Mouse (Mus musculus) brain, embryonic 14.5 days (tissue): ENCODE results near the gene Lrrn1. TPM values are rescaled to one million over a fixed set of nuclear protein-coding genes. Genes with fewer than 3 reads are reported as not detected.
A peak's percentile ranks its signal among the peaks of the same experiment; 100 is the strongest.

ENCODE experiments used
- DNase-seq: peaks from one replicate; pipeline ENCODE4 v3.0.0-alpha.2; 2011; ENCODE audit warnings: low read depth
- CTCF ChIP-seq: fragments of 200-500 bp; IDR thresholded peaks from 2 replicates; pipeline ENCODE4 v1.5.1; 2012; ENCODE audit warnings: inconsistent platforms, mild to moderate bottlenecking, moderate library complexity, borderline replicate concordance; ENCODE audit not compliant: insufficient read depth, insufficient read length; ENCODE audit errors: extremely low read depth
- POLR2A ChIP-seq: fragments of 200-500 bp; IDR thresholded peaks from 2 replicates; pipeline ENCODE4 v1.6.1; 2012; ENCODE audit warnings: mild to moderate bottlenecking, inconsistent platforms, borderline replicate concordance; ENCODE audit not compliant: poor library complexity, insufficient read depth, insufficient read length, severe bottlenecking; ENCODE audit errors: extremely low read depth
- polyA plus RNA-seq: library from polyadenylated mRNA; depleted of rRNA; stranded (reverse); fragments of >200 nt; gene quantifications from 2 replicates; pipeline ENCODE4 v1.2.3, GENCODE M21; 2012

Lrrn1 gene
- polyA plus RNA-seq, 1 experiment = 79.2 TPM

DNA sequence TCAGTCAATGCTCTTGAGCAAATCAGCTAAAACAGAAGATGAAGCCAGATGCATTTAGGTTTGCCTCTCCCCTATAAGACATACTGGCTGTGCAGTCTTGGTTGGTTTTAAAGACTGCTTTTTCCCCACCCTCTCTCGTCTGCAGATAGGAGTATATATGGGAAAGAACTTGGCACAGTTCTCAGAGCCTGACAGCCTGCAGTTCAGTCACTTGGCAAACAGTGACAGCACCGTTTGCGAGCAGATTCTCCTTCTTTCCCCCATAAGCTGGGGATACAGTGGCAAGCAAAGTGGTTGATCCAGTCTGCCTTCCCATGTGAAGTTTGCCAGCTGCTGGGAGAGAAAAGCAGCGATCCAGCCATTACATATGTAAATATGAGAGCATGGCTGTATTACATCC is 12.3 kb downstream of the Lrrn1 start:
- peak; percentile 84 for DNase-seq
- TF ChIP-seq CTCF = no peak
- TF ChIP-seq POLR2A = no peak

DNA sequence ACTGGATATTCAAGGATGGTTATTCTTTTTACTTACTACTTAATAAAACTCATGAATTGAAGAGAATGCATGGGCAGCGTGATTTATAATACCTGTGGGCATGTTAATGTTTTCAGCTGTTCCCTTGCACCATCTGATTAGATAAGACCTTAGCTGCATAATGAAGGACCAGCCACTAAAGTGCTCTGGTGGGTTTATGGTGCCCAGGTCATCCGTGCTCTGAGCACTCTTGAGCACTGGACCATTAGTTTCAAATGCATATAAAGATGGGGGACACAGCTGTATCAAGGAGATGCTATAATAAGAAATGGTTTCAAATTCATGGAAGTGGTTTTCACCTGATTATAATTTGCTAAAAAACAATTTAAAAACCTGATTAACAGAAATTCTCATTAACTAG is 16.7 kb downstream of the Lrrn1 start:
- DNase-seq = no peak
- TF ChIP-seq POLR2A (no peak), CTCF (no peak)

DNA sequence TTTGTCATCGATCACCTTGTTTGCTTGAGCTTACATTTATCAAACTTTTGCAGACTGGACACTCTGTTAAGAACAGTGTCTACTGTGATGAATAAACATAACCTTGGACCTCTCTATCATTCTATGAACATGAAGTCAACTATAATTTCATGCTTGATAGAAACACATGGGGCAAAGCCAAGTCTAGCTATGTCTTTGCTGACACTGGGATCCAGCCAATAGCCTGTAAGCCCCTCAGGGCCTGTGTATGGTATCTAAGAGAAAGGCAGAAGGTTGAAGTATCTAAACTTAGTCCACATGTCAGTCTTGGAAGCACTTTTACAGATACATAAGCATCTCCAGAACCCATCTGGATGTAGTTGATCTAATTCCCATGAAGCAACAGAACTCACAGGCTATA is 22.9 kb downstream of the Lrrn1 start:
- TF ChIP-seq POLR2A (no peak), CTCF (no peak)
- DNase-seq = no peak

DNA sequence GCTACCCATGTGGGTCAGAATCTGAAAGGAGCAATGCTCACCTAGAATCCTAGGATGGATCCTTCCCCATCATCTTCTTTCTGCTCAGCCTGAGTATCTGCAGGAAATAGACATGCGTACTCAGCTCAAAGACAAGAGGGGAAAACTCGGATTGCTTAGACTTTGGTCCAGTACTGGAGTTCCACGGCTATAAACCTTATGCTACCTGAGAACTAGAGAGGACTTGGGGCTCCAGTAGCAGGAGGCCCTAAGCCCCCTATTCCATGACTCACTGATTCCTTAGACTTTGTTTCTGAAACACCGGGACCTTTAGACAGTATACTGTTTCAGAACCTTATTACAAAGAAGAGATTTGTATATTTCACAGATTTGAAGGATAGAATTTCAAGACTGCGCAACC is 25.8 kb downstream of the Lrrn1 start:
- no peak for TF ChIP-seq CTCF
- TF ChIP-seq POLR2A = no peak
- DNase-seq = no peak

DNA sequence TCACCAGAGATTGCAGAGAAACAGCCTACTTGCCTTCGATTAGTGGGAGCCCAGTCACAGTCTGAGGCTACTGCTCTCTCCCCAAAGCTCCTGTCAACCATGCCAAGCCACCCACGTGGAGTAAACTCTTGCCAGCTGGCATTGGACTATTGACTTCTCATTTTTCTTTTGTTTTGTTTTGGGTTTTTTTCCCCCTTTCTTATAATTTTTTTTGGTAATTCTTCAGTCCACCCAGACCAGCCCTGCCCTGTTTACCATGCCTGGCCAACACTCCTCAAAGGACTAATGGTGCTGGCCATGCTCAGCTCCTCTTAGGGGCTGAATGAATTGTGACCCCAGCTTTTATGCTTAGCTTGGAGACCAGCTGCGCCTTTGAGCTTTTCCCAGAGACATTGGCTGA is 27.4 kb downstream of the Lrrn1 start:
- TF ChIP-seq CTCF (no peak), POLR2A (no peak)
- DNase-seq = peak; percentile 69

DNA sequence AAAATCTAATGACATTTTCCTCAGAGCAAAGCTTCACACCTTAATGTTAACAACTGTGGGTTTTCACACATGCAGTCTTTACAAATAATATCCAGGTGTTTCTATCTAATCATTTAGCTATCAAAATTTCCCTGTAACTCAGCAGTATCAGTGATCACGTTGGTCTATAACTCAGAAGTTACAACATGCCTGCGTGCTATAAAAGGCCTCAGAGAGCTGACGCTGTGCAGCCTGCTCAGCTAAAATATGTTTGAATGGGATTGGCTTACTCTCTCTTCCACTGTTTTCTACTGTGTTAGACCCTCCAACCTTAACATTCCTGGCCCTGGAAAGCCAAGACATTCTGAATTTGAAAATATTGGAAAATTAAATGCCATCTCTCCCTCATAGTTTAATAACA is 28.2 kb downstream of the Lrrn1 start:
- TF ChIP-seq POLR2A (no peak), CTCF (no peak)
- DNase-seq = no peak

DNA sequence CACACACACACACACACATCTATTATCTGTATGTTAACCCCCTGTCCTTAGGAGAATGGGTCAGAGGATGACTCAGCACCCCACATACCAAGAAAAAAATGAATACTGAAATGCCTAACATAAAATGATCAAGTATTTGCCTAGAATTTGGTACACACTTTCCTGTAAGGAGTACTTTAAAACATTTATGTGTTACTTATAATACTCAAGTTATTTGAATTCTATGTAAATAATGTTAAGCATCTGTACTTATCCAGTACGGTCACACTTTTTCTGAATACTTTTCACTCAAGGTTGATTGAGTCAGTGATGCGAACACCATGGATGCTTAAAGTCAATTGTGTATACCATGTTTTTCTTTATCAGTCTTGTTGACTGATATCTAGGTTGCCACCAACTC is 32.7 kb downstream of the Lrrn1 start:
- DNase-seq = no peak
- TF ChIP-seq POLR2A (no peak), CTCF (no peak)

DNA sequence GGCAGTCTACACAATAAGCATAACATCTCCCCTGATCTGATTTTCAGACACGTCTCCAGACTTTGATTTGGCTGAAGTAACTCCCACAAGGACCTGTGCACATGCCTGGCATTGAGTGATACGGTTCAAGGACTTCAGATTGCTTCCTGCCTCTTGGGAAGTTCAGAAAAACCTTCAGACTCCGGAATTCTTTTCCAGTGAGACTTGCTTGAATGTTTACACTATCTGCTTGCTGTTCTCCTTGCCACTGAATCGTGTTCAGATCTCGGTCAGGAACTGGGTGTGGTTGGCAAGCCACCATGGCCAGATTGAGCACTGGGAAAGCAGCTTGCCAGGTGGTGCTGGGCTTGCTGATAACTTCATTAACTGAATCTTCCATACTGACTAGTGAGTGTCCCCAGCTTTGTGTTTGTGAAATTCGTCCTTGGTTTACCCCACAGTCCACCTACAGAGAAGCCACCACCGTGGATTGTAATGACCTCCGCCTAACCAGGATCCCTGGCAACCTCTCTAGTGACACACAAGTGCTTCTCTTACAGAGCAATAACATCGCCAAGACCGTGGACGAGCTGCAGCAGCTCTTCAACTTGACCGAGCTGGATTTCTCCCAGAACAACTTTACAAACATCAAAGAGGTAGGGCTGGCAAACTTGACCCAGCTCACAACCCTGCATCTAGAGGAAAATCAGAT is 37.5 kb downstream of the Lrrn1 start:
- DNase-seq = no peak
- no peak for TF ChIP-seq POLR2A
- TF ChIP-seq CTCF = no peak

DNA sequence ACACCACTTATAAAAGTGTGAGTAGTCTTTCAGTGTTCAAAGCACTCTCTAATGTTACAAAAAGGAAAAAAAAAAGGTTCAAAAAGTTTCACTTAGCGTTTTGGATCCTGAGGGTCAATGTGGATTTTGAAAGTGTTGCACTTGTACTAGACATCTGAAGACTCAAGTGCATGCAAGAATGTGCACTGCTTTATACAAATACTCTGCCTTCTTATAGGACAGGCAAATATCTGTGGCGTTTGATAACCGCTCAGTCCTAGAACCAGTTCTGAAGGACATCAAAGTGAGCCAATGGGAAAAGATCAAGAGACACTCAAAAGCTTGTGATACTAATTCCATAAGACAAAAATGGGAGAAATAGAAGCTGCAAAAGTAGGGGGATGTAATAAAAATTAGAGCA is 45.0 kb downstream of the Lrrn1 start:
- TF ChIP-seq CTCF (no peak), POLR2A (no peak)
- no peak for DNase-seq

DNA sequence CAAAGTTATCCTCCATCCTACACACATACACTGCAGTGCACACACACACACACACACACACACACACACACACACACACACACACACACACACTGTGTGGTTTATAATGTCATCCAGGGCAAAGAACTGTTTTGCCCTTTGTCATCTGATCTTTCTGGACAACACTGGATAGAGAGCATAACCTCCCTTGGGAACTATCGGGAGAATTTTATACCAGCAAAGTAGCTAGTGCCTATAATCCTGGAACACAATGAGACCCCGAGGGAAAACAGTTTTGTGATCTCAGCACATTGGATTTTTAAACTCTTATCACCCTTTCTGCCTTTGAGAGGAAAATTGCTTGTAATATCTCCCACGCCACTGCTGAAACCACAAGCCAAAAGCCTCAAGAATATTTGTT is 45.8 kb downstream of the Lrrn1 start:
- DNase-seq = no peak
- TF ChIP-seq CTCF (no peak), POLR2A (no peak)

DNA sequence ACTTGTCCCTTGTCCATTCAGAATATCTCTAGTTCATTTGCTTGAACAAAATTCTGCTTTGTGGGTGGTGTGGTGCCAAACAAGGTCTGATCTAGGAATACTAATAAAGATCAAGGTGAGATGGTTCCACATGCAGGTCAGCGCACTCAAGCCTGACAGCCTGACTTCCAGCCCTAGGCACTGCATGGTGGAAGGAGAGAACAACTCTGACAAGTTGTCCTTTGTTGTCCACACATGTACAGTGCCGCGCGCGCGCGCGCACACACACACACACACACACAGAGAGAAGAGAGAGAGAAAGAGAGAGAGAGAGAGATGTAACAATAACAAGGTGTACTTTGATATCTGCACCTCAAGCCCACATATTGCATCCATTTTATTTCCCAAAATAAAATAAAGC is 47.7 kb downstream of the Lrrn1 start:
- TF ChIP-seq POLR2A (no peak), CTCF (no peak)
- no peak for DNase-seq

DNA sequence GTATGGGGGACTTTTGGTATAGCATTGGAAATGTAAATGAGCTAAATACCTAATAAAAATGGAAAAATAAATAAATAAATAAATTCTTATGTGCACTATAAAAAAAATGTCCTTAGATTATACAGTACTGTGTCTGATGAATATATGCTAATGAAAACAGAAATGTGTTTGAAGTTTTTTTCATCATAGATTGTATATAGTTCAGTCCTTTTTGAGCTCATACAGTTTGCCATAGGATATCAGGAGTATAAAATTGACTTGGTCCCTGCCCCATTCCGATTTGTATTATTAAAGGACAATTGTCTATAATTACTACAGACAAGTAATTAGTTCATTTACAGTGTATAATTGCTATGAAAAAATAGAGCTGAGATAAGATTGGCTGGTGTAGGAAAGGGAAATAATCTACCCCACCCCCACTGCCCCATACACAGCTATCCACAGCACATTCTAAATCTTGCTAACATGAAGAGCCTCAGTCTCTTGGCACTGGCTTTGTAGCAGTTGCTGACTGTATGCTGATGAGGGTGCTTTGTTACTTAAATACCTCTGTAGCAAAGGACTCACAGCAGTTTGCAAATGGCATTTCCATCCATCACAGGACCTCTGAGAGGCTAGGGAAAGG is 54.3 kb downstream of the Lrrn1 start:
- TF ChIP-seq CTCF (no peak), POLR2A (no peak)
- DNase-seq = peak; percentile 59

DNA sequence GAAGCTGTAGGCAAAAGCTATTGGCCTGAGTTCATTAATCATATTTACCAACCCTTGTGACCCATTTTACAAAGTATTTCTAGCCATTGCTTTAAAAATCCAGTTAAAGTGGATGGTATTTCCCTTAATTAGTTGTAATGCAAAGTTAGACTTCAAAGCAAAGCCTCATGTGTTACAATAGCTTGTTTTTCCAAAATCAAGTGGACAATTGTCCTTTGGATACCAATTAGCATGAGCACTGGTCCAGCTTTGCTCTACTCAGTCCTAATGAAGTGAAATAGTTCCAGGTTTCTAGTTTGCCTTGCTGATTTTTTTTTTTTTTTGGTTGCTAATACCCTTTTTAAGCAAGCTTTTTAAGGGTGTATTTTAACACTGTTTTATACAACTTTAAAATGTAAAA is 75.6 kb downstream of the Lrrn1 start:
- TF ChIP-seq POLR2A (no peak), CTCF (no peak)

More for the DNA sequence above, 75.6 kb downstream of the Lrrn1 start:
- DNase-seq = peak; percentile 57
